Mouse (Mus musculus) bone marrow, adult 2 months (tissue): ENCODE measurements around the gene Pde9a. TPM values are rescaled to one million over a fixed set of nuclear protein-coding genes. Genes with fewer than 3 reads are reported as not detected.
"Not testable (repeated sequence)": the region's sequence is repeated elsewhere in the genome, so short reads cannot be mapped to it uniquely, and the experiment has no call there.

ENCODE experiments used
- H3K27ac ChIP-seq: fragments of 200-500 bp; 2 replicates; pipeline ENCODE4 v1.5.1; 2012; ENCODE audit warnings: low read depth, mild to moderate bottlenecking, control low read depth, inconsistent platforms, low read length; ENCODE audit not compliant: control insufficient read depth, poor library complexity, insufficient read depth
- H3K4me1 ChIP-seq: fragments of 200-500 bp; 2 replicates; pipeline ENCODE4 v1.6.1; 2011; ENCODE audit warnings: low read length; ENCODE audit not compliant: control insufficient read depth, insufficient read depth
- H3K4me3 ChIP-seq: fragments of 200-500 bp; replicated peaks from 2 replicates; pipeline ENCODE3; 2011; ENCODE audit warnings: mild to moderate bottlenecking, low read depth, low read length, control low read depth; ENCODE audit not compliant: control insufficient read depth
- CTCF ChIP-seq: fragments of 200-500 bp; IDR thresholded peaks from 2 replicates; pipeline ENCODE4 v1.5.1; 2011; ENCODE audit warnings: low read length, control low read depth; ENCODE audit not compliant: control insufficient read depth, insufficient read depth
- POLR2A ChIP-seq: fragments of 200-500 bp; IDR thresholded peaks from 2 replicates; pipeline ENCODE4 v1.6.1; 2011; ENCODE audit warnings: low read depth, mild to moderate bottlenecking, control low read depth, low read length, borderline replicate concordance; ENCODE audit not compliant: control insufficient read depth
- WGBS: fragments of 180-500 bp; shearing (Covaris S2); methylation state at CpG from one replicate; pipeline ENCODE4 v1.1.7; 2018; 5-methylcytosine and 5-hydroxymethylcytosine counted together
- polyA plus RNA-seq: library from polyadenylated mRNA; stranded (reverse); fragments of >200 nt; gene quantifications from 2 replicates; pipeline ENCODE4 v1.2.4, GENCODE M21; 2011; ENCODE audit warnings: low replicate concordance; ENCODE audit not compliant: missing spikeins, insufficient read depth, insufficient read length

Gene Pde9a
- polyA plus RNA-seq, 1 experiment = 2.9 TPM

DNA sequence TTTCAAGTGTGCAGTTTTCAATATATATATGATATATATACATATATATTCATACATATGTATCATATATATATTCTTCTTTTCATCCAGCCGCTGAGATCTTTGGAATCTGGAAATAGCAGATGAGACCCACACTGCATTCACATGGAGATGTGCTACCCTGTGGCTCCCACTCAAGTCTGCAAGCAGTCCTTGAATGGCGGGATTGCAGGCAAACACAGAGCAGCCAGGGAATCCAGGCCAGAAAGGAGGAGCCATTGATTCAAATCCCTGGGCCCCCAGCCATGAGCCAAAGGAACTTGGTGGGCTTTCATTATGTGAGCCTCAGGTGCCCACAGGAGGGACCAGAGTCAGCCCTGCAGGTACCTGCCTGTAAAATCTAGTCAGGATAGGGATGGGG lies 32.8 kb upstream of the Pde9a start:
- Histone ChIP-seq H3K4me1 (no peaks in the 10 kb centered on the region), H3K4me3 (no peak overlapping the region), H3K27ac (no peak overlapping the region)
- 84% methylated on average over 2 of the region's 2 CpGs for WGBS
- TF ChIP-seq POLR2A (no peak), CTCF (no peak)

DNA sequence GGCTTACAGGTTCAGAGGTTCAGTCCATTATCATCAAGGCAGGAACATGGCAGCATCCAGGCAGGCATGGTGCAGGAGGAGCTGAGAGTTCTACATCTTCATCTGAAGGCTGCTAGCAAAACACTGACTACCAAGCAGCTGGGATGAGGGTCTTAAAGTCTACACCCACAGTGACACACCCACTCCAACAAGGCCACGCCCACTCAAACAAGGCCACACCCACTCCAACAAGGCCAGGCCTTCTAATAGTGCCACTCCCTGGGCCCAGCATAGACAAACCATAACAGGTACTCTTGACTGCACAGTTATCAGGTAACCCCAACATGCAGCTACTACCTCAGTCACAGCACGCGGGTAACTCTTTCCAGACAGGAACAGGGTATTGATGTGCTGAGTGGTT lies 31.3 kb upstream of the Pde9a start:
- not testable (repeated sequence) for H3K27ac ChIP-seq, H3K4me1 ChIP-seq, H3K4me3 ChIP-seq
- WGBS = 75% methylated on average over 3 of the region's 3 CpGs

DNA sequence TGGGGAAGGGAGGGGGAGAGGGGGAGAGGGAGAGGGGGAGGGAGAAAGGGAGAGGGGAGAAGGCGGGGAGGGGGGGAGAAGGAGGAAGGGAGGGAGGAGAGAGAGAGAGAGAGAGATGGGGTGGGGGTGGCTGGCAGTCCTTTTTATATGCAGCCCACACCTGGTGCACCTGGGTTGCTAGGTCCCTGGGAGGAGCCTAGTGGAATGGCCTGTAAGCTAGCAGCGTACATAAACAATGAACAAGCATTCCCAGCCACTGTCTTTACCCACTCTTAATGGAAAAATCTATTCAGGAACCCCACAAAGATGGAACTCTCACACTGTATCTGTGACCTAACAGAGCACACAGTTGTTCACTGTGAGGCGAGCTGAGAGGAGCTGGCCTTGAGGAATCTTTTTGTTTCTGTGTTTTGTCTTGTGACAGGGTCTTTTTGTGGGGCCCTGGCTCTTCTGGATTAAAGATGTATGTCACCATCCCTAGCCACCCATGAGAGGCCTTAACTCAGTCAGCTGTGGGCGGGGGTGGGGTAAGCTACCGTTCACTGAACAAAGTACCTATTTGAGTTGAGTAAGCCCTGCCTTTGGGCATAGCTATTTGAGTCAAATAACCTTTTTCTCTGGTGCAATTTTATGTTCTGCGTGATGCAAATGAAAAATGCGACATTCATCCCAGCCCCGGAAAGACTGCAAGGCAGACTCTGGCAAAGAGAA lies 30.1 kb upstream of the Pde9a start:
- WGBS = 76% methylated on average over 8 of the region's 8 CpGs
- H3K27ac ChIP-seq = no peak overlapping the region
- H3K4me1 ChIP-seq = no peaks in the 10 kb centered on the region
- no peak for TF ChIP-seq POLR2A
- TF ChIP-seq CTCF = no peak
- no peak overlapping the region for H3K4me3 ChIP-seq

DNA sequence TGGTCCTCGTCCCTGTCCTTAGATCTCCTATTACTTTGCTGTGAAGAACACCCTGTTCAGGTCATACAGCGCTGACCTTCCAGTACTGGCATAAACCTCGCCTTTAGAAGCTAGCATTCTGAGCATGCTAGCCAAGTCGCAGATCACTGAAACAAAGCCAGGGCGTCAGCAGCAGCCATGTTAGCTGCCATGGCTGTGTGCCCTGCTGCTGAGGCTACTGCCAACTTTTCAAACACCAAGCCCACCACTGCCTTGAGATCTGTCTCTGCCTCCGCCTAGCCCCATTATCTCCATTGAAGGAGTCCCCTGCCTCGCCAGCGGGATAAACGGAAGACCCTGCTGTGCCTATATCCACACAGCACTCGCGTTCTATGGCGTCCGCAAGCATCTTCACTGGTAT lies 25.4 kb upstream of the Pde9a start:
- H3K27ac ChIP-seq = no peak overlapping the region
- 88% methylated on average over 13 of the region's 13 CpGs for WGBS
- H3K4me1 ChIP-seq = no peaks in the 10 kb centered on the region
- TF ChIP-seq POLR2A (no peak), CTCF (no peak)
- H3K4me3 ChIP-seq = no peak overlapping the region

DNA sequence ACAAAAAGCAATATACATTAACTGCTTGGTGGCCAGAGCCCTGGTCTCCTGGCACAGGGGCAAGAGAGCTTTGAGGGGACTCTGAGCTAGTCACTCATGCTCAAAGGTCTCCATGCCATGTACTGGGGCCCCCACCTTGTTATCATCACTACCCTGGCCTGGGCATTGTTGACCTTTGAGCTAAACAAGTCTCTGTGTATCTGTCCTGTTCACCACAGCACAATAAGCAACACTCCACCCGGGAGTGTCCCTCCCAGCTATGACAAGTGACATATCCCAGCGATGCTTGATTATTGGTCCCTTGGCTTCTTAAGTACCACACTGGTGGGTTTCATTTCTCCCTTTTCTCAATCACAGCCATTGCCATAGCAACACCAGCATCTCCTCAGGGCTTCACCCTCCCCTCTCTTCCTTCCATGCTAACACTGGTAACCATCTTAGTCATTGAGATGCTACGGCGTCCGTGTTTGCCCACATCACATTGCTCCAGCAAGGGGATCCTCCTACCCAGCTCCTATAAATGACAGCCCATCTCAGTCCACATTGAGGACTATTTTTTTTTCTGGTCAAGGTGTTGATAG lies 20.3 kb upstream of the Pde9a start:
- H3K27ac ChIP-seq = no peak overlapping the region
- 84% methylated on average over 5 of the region's 5 CpGs for WGBS
- H3K4me1 ChIP-seq = no peaks in the 10 kb centered on the region; the same call in 1 of the 2 replicates
- H3K4me3 ChIP-seq = no peak overlapping the region
- TF ChIP-seq POLR2A = no peak
- no peak for TF ChIP-seq CTCF

DNA sequence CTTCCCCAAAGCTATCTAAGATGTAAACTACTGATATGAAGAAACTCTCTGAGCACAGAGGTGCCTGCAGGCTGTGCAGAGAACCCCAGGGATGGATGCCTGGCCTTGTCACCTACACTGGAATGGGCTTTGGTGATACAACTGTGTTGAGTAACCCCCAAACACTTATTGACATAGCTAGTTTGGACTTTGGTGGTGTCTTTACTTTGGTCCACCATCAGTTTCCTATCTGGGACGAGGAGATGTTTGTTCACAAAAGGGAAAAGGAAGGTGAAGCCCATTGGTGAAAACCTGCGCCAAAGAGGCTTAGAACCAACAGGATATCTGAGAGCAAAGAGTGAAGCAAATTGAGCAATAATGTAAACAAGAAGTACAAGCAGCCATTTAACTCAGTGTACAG lies 15.8 kb upstream of the Pde9a start:
- Histone ChIP-seq H3K4me1 (no peaks in the 10 kb centered on the region; the same call in 1 of the 2 replicates), H3K4me3 (no peak overlapping the region), H3K27ac (no peak overlapping the region)
- whole genome bisulfite sequencing = 72% methylated on average over 2 of the region's 2 CpGs
- TF ChIP-seq CTCF (no peak), POLR2A (no peak)

DNA sequence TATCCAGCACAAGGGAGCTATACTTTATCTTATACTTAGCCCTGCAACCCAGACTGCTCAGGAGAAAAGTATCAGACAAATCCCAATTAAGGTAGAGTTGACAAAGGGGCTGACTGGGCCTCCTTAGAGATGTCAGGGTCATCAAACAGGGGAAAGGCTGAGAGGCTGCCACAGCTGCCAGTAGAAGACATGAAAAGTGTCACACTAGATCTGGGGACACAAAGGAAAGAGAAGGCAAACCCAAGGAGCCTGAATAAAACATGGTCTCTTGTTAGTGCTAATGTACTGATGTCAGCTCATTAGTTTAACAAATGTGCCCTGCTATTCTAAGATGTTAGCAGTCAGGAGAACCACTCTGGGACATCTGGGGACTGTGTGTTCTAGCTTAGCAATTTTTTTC lies 15.1 kb upstream of the Pde9a start:
- Histone ChIP-seq H3K4me3 (no peak overlapping the region), H3K4me1 (no peaks in the 10 kb centered on the region; the same call in 1 of the 2 replicates), H3K27ac (no peak overlapping the region)
- TF ChIP-seq POLR2A (no peak), CTCF (no peak)

DNA sequence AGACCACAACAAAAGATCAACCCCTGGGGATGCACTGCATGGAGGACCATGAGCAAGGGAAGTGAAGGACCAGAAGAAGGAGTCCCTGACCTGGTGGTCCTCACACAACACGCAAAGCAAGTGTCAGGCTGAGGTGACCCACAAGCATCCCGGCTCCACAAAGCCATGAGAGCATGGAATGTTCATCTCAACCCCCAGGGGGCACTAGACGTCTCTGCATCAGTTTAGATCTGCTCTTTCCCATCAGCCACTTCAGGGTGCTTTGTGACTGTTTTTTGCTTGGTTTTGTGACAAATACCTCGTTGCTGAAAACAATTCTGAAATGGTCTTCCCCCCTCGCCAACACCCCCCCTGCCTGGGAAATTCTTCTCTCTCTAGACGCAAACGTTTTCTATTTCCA lies 8.0 kb upstream of the Pde9a start:
- 15% methylated on average over 7 of the region's 7 CpGs for WGBS
- Histone ChIP-seq H3K27ac (no peak overlapping the region), H3K4me1 (no peaks in the 10 kb centered on the region), H3K4me3 (no peak overlapping the region)
- TF ChIP-seq POLR2A (no peak), CTCF (peak; percentile 60)

DNA sequence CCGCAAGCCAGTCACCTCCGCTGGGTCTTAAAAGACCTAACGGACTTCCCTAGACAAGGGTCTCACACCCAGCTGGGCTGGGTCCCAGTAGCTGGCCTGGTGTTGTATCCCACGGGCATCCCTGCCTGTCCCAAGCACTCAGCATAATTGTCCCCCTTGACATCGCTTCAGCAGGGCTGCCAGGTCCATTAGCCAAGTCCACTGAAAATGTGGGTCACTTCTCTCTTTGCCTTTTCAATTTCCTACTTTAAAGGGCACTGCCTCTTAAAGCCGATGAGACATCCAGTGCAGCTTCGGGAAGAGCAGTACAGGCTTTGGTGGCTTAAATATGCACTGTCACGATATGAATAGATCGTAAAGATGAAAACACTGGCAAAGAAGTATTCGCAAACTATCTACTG lies 7.6 kb upstream of the Pde9a start:
- 73% methylated on average over 10 of the region's 10 CpGs for WGBS
- Histone ChIP-seq H3K27ac (no peak overlapping the region), H3K4me1 (no peaks in the 10 kb centered on the region), H3K4me3 (no peak overlapping the region)
- TF ChIP-seq CTCF (no peak), POLR2A (no peak)
